Mouse (Mus musculus) neural tube, embryonic 12.5 days (tissue): ENCODE measurements around the gene Grm2. TPM values are rescaled to one million over a fixed set of nuclear protein-coding genes. Genes with fewer than 3 reads are reported as not detected.
"Not testable (repeated sequence)": the region's sequence is repeated elsewhere in the genome, so short reads cannot be mapped to it uniquely, and the experiment has no call there.

ENCODE experiments used
- ATAC-seq: fragments of 200-750 bp; cut with Nextera tagmentation; 2 replicates; pipeline ENCODE4 v1.8.0; 2017; ENCODE audit warnings: low read depth, mild to moderate bottlenecking, moderate TSS enrichment, moderate library complexity; ENCODE audit not compliant: low FRiP score
- H3K27ac ChIP-seq: fragments of 300-500 bp; sonication (generic); 2 replicates; pipeline ENCODE4 v1.5.1; 2016
- H3K27me3 ChIP-seq: fragments of 300-500 bp; sonication (generic); replicated peaks from 2 replicates; pipeline ENCODE4 v1.6.1; 2016; ENCODE audit warnings: mild to moderate bottlenecking
- H3K36me3 ChIP-seq: fragments of 300-500 bp; sonication (generic); 2 replicates; pipeline ENCODE4 v1.6.1; 2016; ENCODE audit warnings: mild to moderate bottlenecking
- H3K4me1 ChIP-seq: fragments of 300-500 bp; sonication (generic); 2 replicates; pipeline ENCODE4 v1.6.1; 2016
- H3K4me2 ChIP-seq: fragments of 300-500 bp; sonication (generic); replicated peaks from 2 replicates; pipeline ENCODE4 v1.6.1; 2016; ENCODE audit warnings: mild to moderate bottlenecking
- H3K4me3 ChIP-seq: fragments of 300-500 bp; sonication (generic); 2 replicates; pipeline ENCODE4 v1.5.1; 2016
- H3K9ac ChIP-seq: fragments of 300-500 bp; sonication (generic); 2 replicates; pipeline ENCODE4 v1.6.1; 2016; ENCODE audit warnings: mild to moderate bottlenecking
- H3K9me3 ChIP-seq: fragments of 300-500 bp; sonication (generic); 2 replicates; pipeline ENCODE4 v1.6.1; 2016; ENCODE audit warnings: mild to moderate bottlenecking
- WGBS: fragments of 180-500 bp; shearing (Covaris S2); methylation state at CpG from one replicate; pipeline ENCODE4 v1.1.7; 2016; 5-methylcytosine and 5-hydroxymethylcytosine counted together
- polyA plus RNA-seq: library from polyadenylated mRNA; unstranded; fragments of >200 nt; fragmentation: Nextera tagmentation; extraction: Ambion mirVana; gene quantifications from 2 replicates; pipeline ENCODE4 v1.2.1, GENCODE M21; 2016

Gene Grm2
- polyA plus RNA-seq, 1 experiment from 2014 or later, result 11.8 TPM

DNA sequence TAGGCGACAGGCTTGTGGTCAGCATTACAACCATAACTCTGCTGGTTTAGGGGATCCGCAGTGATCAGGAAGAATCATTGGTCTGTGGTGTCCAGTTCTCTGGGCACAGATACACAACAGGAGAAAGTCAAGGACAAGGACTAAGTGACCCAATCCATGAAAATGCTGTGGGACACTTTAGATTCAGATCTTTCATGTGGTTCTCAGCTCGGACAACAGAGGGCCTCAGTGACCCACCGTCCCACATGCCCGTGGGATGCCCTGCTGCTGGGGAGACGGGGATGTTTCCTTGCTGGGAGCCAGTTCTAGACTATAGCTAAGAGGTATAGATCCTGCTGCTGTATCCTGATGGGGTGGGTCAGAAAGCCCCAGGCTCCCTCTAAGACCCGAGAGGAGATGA, 57.4 kb downstream of the Grm2 start:
- no peaks in the 10 kb centered on the region for H3K27me3 ChIP-seq
- no peak overlapping the region for H3K27ac ChIP-seq
- H3K4me1 ChIP-seq, result no peaks in the 10 kb centered on the region
- no peak for ATAC-seq
- no peak overlapping the region for H3K4me3 ChIP-seq
- no peak overlapping the region for H3K9ac ChIP-seq
- 50% methylated on average over 7 of the region's 7 CpGs for WGBS
- H3K36me3 ChIP-seq, result no peaks in the 10 kb centered on the region
- no peaks in the 10 kb centered on the region for H3K9me3 ChIP-seq
- H3K4me2 ChIP-seq, result no peak overlapping the region

DNA sequence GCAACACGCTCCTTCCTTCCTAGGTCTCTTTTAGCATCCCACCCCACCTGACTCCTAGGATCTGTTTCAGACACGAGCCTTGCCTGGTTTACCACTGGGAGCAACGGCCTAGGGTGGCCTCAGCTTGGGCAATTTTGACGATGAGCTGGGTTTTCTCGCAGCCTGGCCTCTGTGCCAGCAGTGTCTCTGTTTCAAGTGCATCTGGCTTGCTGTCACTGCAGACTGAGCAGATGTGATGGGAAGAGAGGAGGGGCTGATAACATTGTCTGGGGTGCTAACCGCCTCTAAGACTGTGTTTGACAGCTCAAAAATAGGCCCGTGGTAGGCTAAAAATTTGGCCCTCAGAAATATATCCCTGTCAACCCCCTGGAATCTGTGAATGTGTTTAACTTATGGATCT, 60.0 kb downstream of the Grm2 start:
- Histone ChIP-seq H3K27ac (no peak overlapping the region), H3K4me1 (no peaks in the 10 kb centered on the region), H3K4me2 (no peak overlapping the region), H3K4me3 (no peak overlapping the region), H3K9me3 (no peaks in the 10 kb centered on the region), H3K9ac (no peak overlapping the region), H3K27me3 (no peaks in the 10 kb centered on the region), H3K36me3 (no peaks in the 10 kb centered on the region)
- ATAC-seq, result no peak
- WGBS, result 76% methylated on average over 7 of the region's 7 CpGs

- H3K27ac ChIP-seq, H3K36me3 ChIP-seq, H3K4me2 ChIP-seq, H3K9ac ChIP-seq, H3K9me3 ChIP-seq, H3K4me1 ChIP-seq, H3K27me3 ChIP-seq, H3K4me3 ChIP-seq, ATAC-seq: not testable (repeated sequence)
- 30% methylated on average over 4 of the region's 4 CpGs for WGBS
These were observed 60.5 kb downstream of the Grm2 start for GRCm38 (mm10) chr9:106595402-106595801.

Other genes with a start within 250 kb of the Grm2 start
- gene Rpl29, start 226.6 kb downstream of the Grm2 start, polyA plus RNA-seq, result 698 and 706 TPM in 2 replicates
- 31.0 and 32.7 TPM in 2 replicates for gene Acy1, start 217.8 kb downstream of the Grm2 start, polyA plus RNA-seq
- 5.7 and 6.0 TPM in 2 replicates for gene Abhd14b, start 208.6 kb downstream of the Grm2 start, polyA plus RNA-seq
- 34.6 and 38.0 TPM in 2 replicates for gene Abhd14a, start 208.4 kb downstream of the Grm2 start, polyA plus RNA-seq
- 358 and 362 TPM in 2 replicates for gene Pcbp4, start 202.8 kb downstream of the Grm2 start, polyA plus RNA-seq
- 0.52 and 0.66 TPM in 2 replicates for gene Gpr62, start 190.1 kb downstream of the Grm2 start, polyA plus RNA-seq
- 48.8 and 51.0 TPM in 2 replicates for gene Rrp9, start 180.1 kb downstream of the Grm2 start, polyA plus RNA-seq
- 0.78 and 2.2 TPM in 2 replicates for gene Parp3, start 179.1 kb downstream of the Grm2 start, polyA plus RNA-seq
- gene Iqcf1, start 156.1 kb downstream of the Grm2 start, polyA plus RNA-seq, result not detected in 2 replicates
- gene Iqcf5, start 141.5 kb downstream of the Grm2 start, polyA plus RNA-seq, result not detected in 2 replicates
- gene Iqcf3, start 94.5 kb downstream of the Grm2 start, polyA plus RNA-seq, result not detected in 2 replicates
- not detected in 2 replicates for gene Iqcf4, start 85.1 kb downstream of the Grm2 start, polyA plus RNA-seq
- gene Iqcf6, start 29.5 kb downstream of the Grm2 start, polyA plus RNA-seq, result not detected in 2 replicates
- 35.1 and 38.4 TPM in 2 replicates for gene Tex264, start 29.8 kb upstream of the Grm2 start, polyA plus RNA-seq
- gene Rad54l2, start 133.1 kb upstream of the Grm2 start, polyA plus RNA-seq, result 9.6 and 12.3 TPM in 2 replicates
- 22.3 and 24.0 TPM in 2 replicates for gene Dcaf1, start 165.8 kb upstream of the Grm2 start, polyA plus RNA-seq
- 39.6 and 39.7 TPM in 2 replicates for gene Rbm15b, start 231.3 kb upstream of the Grm2 start, polyA plus RNA-seq
- gene Manf, start 235.9 kb upstream of the Grm2 start, polyA plus RNA-seq, result 218 and 248 TPM in 2 replicates